Mouse (Mus musculus) hindbrain, embryonic 10.5 days (tissue): ENCODE measurements at regions not wholly inside any gene's neighbourhood (a gene's known extent, or its start where the extent isn't known, plus 50 kb on each side); places are given as distances from the start of the nearest gene placed in this dataset.

Experiments used
- DNase-seq: peaks from one replicate; pipeline ENCODE4 v3.0.0-alpha.2; 2017; ENCODE audit warnings: low spot score
- H3K27ac ChIP-seq: fragments of 300-500 bp; sonication (generic); 2 replicates; pipeline ENCODE4 v1.5.1; 2016; ENCODE audit warnings: mild to moderate bottlenecking, moderate library complexity
- H3K27me3 ChIP-seq: fragments of 300-500 bp; sonication (generic); 2 replicates; pipeline ENCODE4 v1.6.1; 2016; ENCODE audit warnings: mild to moderate bottlenecking; ENCODE audit not compliant: poor library complexity, insufficient read depth, severe bottlenecking
- H3K36me3 ChIP-seq: fragments of 300-500 bp; sonication (generic); 2 replicates; pipeline ENCODE4 v1.6.1; 2016; ENCODE audit warnings: mild to moderate bottlenecking, moderate library complexity
- H3K4me1 ChIP-seq: fragments of 300-500 bp; sonication (generic); replicated peaks from 2 replicates; pipeline ENCODE4 v1.6.1; 2016; ENCODE audit warnings: mild to moderate bottlenecking
- H3K4me3 ChIP-seq: fragments of 300-500 bp; sonication (generic); 2 replicates; pipeline ENCODE4 v1.5.1; 2016; ENCODE audit warnings: mild to moderate bottlenecking, moderate library complexity
- H3K9me3 ChIP-seq: fragments of 300-500 bp; sonication (generic); 2 replicates; pipeline ENCODE4 v1.6.1; 2016; ENCODE audit warnings: mild to moderate bottlenecking, moderate library complexity
- WGBS: fragments of 180-500 bp; shearing (Covaris S2); methylation state at CpG from one replicate; pipeline ENCODE4 v1.1.7; 2016; 5-methylcytosine and 5-hydroxymethylcytosine counted together

DNA sequence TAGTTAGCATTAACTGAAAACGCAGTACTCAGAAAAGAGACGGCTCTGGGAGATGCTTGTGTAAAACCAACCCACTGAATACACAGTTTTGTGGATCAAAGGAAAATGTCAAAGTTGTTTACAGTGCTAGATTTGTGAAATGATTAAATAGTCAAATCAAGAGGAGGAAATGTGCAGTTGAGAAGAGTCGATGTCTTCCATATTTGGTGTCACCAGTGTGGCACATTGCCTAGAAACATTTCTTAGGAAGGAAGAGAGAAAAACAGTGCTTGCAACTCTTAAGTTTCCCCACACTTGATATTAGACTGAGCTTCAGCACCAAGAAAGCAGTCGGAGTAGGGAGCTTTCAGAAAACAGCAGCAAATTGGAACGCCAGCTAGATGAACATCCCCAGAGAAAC is 1274.9 kb downstream of the Slc22a22 start:
- no peak overlapping the region for H3K4me3 ChIP-seq
- 89% methylated on average over 5 of the region's 5 CpGs for WGBS
- H3K27me3 ChIP-seq, result no peaks in the 10 kb centered on the region
- DNase-seq, result no peak
- H3K36me3 ChIP-seq, result no peaks in the 10 kb centered on the region
- H3K27ac ChIP-seq, result no peak overlapping the region
- no peaks in the 10 kb centered on the region for H3K9me3 ChIP-seq
- no peaks in the 10 kb centered on the region for H3K4me1 ChIP-seq

DNA sequence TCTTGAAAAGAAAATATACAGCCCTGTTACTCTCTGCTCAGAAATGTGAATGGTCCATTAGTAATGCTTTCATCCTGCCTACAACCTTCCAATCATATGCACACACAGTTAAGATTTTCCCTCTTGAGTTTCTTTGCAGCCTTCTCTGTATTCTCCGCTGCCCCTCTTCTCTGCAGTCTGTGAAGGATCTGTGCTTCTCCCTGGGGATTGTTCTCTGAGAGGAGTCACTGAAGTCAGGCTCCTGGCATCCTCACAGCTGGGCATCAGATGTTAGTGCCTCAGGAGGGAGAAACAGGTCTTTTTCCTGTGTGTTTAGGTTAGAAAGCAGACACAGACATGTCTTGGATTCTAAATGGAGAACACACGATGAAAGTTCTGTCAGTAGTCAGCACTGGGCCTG is 1278.1 kb downstream of the Slc22a22 start:
- Histone ChIP-seq H3K4me3 (no peak overlapping the region), H3K36me3 (no peaks in the 10 kb centered on the region), H3K4me1 (no peaks in the 10 kb centered on the region), H3K9me3 (no peaks in the 10 kb centered on the region), H3K27me3 (no peaks in the 10 kb centered on the region), H3K27ac (no peak overlapping the region)
- WGBS, result 54% methylated on average over 2 of the region's 2 CpGs
- peak; percentile 4 for DNase-seq

DNA sequence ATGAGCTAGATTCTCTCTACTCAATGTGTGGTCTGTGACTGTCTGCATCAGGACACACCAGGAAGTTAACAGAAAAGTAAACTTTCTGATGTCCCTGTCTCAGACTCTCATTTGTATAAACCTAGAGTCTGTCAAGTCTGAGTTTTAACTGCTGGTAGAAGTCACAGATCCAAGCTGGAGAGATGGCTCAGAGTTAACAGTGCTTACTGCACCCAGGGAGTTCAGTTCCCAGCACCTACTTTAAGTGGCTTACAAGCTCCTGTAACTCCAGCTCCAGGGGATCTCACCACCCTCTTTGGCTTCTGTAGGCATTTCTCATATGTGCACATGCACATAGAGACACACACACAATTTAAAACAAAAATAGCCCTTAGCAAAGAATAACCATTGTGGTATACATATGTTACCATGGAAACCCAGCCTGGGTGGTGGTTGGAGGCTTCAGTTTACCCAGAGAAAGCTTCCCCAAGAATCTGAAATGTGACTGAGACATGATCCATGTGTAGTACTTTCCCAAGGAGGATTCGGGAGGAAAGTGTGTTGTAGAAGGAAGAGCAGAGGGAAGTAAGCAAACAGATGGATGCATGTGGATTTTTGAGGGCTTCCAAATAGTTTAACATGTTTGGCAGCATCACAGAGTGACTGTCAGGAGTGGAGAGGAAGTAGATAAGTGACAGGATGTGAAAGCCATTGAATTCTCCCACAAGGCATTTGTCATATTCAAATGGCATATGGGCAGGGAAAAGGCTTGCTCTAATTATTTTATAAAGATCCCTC is 1279.8 kb downstream of the Slc22a22 start:
- H3K36me3 ChIP-seq, result no peaks in the 10 kb centered on the region
- whole genome bisulfite sequencing, result 86% methylated on average over 1 of the region's 1 CpGs
- H3K27ac ChIP-seq, result no peak overlapping the region
- no peak overlapping the region for H3K4me3 ChIP-seq
- no peaks in the 10 kb centered on the region for H3K4me1 ChIP-seq
- no peaks in the 10 kb centered on the region for H3K9me3 ChIP-seq
- DNase-seq, result no peak
- H3K27me3 ChIP-seq, result no peaks in the 10 kb centered on the region

DNA sequence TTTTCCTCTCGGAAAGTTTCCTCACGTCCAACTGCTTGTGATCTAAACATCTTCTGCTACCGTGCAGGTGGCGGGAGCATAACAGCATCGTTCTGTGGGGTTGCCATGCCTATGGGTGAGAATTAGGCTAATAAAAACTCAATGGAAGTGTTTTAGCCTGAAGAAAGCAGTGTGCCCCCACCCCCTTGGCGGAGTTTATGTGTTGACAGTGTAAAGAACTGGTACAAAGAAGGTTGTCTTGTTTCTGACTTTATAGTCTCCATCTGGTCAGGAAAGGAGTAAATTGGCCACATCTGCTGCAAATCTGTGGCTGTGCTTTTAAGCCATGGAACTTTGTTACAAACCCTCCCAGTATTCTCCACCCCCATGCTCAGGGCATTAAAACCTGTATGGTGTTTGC is 1311.2 kb downstream of the Slc22a22 start:
- WGBS, result 64% methylated on average over 6 of the region's 6 CpGs
- no peak for DNase-seq

DNA sequence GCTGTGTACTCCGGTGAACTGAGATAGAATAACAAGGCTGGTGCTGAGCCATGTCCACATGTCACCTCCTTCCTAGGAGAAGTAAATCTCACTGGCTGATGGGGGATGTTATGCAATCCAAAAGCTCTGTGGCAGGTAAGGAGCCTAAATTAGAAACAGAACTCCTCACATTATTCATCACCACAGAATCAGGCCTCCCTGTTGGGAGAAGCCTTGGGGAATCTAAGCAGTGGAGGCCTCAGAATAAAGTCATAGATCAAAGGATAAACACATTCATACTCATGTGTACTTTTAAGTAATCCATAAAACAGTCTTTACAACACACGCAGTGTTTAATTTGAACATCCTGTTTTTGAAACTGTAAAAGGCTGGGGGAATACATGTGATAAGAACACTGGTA is 1318.7 kb downstream of the Slc22a22 start:
- no peaks in the 10 kb centered on the region for H3K4me1 ChIP-seq
- peaks cover 7% of the 10 kb centered on the region; the same call in 1 of the 2 replicates for H3K9me3 ChIP-seq
- no peak overlapping the region for H3K4me3 ChIP-seq
- no peaks in the 10 kb centered on the region for H3K36me3 ChIP-seq
- no peak for DNase-seq
- H3K27ac ChIP-seq, result no peak overlapping the region
- H3K27me3 ChIP-seq, result no peaks in the 10 kb centered on the region
- 75% methylated on average over 2 of the region's 2 CpGs for WGBS

More for the DNA sequence above, 1311.2 kb downstream of the Slc22a22 start:
- H3K27me3 ChIP-seq, result no peaks in the 10 kb centered on the region
- H3K4me1 ChIP-seq, result no peaks in the 10 kb centered on the region
- H3K9me3 ChIP-seq, result no peaks in the 10 kb centered on the region
- no peaks in the 10 kb centered on the region for H3K36me3 ChIP-seq
- no peak overlapping the region for H3K27ac ChIP-seq
- H3K4me3 ChIP-seq, result no peak overlapping the region

DNA sequence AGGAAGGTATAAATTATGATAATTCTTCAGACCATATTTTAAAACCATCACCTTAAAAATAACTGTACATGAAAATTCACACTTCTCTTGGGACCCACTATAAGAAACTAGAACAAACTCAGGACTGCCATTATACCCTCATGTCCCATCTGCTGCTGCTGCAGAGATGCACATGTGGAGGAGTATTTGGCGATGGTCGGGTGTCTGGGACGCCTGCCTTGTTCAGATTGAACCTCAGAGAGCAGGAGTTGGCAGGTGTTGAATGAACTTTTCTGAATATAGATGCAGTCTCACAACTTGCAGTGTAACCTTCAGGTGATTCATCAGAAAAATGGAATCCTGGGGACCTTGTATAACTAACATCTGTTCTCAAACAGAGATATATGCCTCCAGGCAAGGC is 1338.0 kb downstream of the Slc22a22 start:
- Histone ChIP-seq H3K4me3 (no peak overlapping the region), H3K9me3 (no peaks in the 10 kb centered on the region), H3K4me1 (no peaks in the 10 kb centered on the region), H3K27me3 (no peaks in the 10 kb centered on the region), H3K36me3 (no peaks in the 10 kb centered on the region), H3K27ac (no peak overlapping the region)
- WGBS, result 91% methylated on average over 3 of the region's 3 CpGs
- DNase-seq, result no peak

DNA sequence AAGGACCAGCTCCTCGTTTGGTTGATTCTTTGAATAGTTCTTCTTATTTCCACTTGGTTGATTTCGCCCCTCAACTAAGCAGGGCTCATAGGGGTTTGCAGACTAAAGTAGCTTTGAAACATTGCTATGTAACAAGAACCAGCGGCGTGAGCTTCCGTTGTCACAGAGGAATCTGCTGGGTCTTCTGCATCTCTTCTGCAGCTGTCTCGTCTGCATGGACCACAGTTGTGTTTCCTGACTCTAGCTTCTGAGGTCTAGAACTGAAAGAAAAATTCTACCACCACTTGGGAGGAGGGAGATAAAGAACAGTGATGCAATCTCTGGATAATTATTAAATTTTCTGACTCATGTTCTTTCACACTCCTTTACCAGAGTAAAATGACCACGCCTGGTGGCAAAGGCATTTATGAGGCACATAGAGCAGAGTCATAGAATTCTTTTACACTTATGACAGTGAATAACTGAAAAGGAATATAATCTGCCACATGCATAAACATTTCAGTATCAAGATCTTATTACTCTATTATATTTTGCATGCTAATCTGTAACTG is 1340.9 kb downstream of the Slc22a22 start:
- H3K27ac ChIP-seq, result no peak overlapping the region
- H3K27me3 ChIP-seq, result no peaks in the 10 kb centered on the region
- WGBS, result 68% methylated on average over 7 of the region's 7 CpGs
- no peaks in the 10 kb centered on the region for H3K9me3 ChIP-seq
- DNase-seq, result no peak
- no peaks in the 10 kb centered on the region for H3K36me3 ChIP-seq
- H3K4me3 ChIP-seq, result no peak overlapping the region
- H3K4me1 ChIP-seq, result no peaks in the 10 kb centered on the region

DNA sequence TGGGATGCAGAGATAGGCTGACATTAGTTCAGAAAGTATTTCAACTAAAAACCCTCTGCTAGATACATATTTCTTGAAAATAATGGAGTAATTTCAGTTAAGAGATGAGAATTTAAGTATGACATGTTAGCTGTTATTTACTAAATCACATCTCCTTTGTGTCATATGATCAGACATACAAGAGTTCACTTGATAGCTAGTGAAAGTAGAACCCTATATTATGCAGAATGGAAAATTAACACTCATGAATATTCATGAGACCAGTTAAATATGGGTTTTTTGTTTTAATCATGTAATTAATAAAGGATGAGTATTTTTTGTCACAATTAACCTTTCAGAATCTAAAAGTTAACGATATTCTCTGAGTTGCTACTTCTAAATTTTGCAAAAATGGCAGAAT is 1349.4 kb downstream of the Slc22a22 start:
- WGBS, result 88% methylated on average over 1 of the region's 1 CpGs
- DNase-seq, result no peak

DNA sequence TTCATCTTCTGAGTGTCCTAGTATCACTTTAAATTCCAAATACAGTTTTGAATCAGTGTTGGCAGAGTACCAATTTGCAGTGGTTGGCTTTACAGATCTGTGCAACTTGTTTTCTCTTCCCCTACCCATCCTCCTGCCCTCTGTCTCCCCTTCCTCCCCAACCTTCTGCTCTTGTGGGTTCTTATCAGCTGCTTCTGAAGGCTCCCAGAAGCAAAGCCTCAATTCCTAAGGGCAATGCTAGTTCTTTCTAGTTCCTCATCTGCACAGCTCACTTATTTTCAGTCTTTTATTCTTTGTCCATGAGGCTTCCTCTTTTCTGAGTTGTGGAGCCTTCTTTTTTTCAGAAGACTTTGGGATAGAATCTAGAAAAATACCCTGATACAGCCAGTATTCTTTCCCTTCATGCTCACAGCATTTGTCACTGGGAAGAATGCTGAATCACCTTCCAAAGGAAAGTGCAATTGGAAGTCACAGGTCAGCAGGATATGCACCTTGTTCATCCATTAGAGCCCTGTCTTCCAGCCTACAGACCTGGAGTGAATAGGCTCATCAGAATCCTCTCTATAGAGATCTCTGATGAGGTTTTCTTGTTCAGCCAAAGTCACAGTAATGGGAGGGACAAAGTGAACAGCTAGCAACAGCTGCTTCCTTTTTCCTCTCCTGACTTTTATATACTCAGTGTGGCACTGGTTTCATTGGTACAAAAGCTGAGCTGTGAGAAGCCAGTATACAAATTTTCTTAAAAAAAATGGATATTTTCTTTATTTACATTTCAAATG is 1357.9 kb downstream of the Slc22a22 start:
- H3K27ac ChIP-seq, result no peak overlapping the region
- no peak for DNase-seq
- no peaks in the 10 kb centered on the region for H3K36me3 ChIP-seq
- no peak overlapping the region for H3K4me3 ChIP-seq
- H3K4me1 ChIP-seq, result 0 out of 2 replicates have a peak, but pooled peaks cover 4% of the 10 kb centered on the region
- H3K9me3 ChIP-seq, result no peaks in the 10 kb centered on the region
- H3K27me3 ChIP-seq, result no peaks in the 10 kb centered on the region

More for the DNA sequence above, 1349.4 kb downstream of the Slc22a22 start:
- Histone ChIP-seq H3K9me3 (no peaks in the 10 kb centered on the region), H3K36me3 (no peaks in the 10 kb centered on the region), H3K27me3 (no peaks in the 10 kb centered on the region), H3K4me1 (no peaks in the 10 kb centered on the region), H3K27ac (no peak overlapping the region), H3K4me3 (no peak overlapping the region)

DNA sequence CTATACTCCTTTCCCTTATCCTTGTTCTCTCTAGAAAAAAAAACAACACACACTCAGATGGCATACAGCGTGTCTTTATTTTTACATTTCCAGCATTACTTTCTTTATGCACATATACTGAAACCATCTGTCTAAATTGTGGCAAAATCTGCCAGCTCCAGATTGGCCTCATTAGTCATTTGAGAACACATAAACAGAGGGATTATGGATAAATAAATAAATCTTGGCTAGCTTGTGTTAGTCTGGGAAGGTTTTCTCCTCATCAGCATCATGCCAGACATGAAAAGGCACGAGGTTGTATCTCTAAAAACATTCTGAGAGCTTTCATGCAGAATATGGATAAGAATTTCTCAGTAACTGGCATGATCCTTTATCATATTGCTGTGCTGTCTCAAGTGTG is 1369.1 kb downstream of the Slc22a22 start:
- Histone ChIP-seq H3K27ac (no peak overlapping the region), H3K36me3 (no peaks in the 10 kb centered on the region), H3K4me1 (no peaks in the 10 kb centered on the region), H3K9me3 (no peaks in the 10 kb centered on the region), H3K27me3 (no peaks in the 10 kb centered on the region), H3K4me3 (no peak overlapping the region)
- WGBS, result 68% methylated on average over 2 of the region's 2 CpGs
- DNase-seq, result no peak

DNA sequence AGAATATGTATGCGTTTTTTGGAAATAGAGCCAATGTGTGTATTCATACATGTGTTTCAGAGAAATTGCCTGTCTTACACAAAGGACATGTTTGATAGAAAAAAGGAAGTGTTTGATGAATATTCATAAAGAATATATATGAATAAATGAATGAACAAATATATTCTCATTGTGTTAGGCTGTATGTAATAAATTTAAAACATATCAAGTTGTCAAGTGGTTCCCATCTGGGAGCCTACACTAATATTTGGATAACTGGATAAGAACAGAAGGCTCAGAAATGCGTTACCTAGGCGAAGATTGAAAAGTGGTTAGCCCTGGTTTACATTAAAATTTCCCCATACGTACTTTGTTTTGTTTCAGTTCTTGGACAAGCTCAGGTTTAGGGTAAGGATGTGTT is 1369.7 kb downstream of the Slc22a22 start:
- H3K27me3 ChIP-seq, result no peaks in the 10 kb centered on the region
- DNase-seq, result no peak
- 78% methylated on average over 4 of the region's 4 CpGs for WGBS
- H3K4me3 ChIP-seq, result no peak overlapping the region
- H3K27ac ChIP-seq, result no peak overlapping the region
- H3K4me1 ChIP-seq, result no peaks in the 10 kb centered on the region
- no peaks in the 10 kb centered on the region for H3K36me3 ChIP-seq
- H3K9me3 ChIP-seq, result no peaks in the 10 kb centered on the region

DNA sequence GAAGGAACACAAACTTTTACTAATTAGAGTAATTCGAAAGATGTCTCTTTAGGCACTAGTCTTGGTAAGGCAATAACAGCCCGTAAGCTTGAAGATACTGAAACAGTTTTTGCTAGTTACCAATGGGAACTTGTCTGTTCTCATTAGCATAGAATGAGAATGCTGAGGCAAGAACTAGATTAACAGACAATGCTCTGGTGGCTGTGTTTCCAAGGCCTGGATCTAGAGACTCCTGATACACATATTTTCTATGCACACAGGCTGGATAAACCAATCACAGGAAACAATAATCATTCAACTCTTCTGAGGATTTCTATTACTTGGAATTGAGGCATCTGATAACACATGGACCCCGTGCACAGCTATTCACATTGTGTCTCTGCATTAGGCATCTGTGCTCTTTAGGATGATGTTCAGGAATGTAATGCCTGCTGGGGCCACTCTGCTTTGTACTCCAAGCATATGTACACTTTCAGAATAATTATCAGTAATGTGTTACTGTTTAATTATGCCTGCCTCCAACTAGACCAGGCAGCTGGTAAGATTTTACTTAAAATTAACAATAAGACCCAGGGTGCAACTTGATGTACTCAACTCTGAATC is 1377.2 kb downstream of the Slc22a22 start:
- Histone ChIP-seq H3K27ac (no peak overlapping the region), H3K4me3 (no peak overlapping the region), H3K27me3 (no peaks in the 10 kb centered on the region), H3K9me3 (no peaks in the 10 kb centered on the region), H3K4me1 (no peaks in the 10 kb centered on the region), H3K36me3 (no peaks in the 10 kb centered on the region)
- no peak for DNase-seq
- WGBS, result 87% methylated on average over 3 of the region's 3 CpGs
